Mouse (Mus musculus): Measurements from ENCODE around the gene Brd4. TPM values are rescaled to one million over a fixed set of nuclear protein-coding genes. Genes with fewer than 3 reads are reported as not detected.

Gene Brd4
- polyA plus RNA-seq, 1 experiment from 2014 or later = 82.2 TPM

GRCm38 (mm10) chr17:32179621-32180491, 104.7 kb downstream of the Brd4 start:
- H3K27ac ChIP-seq (ENCODE audit: low read depth, low read length) = peak overlapping the region; percentile 67
- no peak overlapping the region for H3K4me2 ChIP-seq (ENCODE audit: low read depth, low read length)

GRCm38 (mm10) chr17:32176919-32177318, 107.6 kb downstream of the Brd4 start:
- Histone ChIP-seq H3K4me3 (ENCODE audit: low read depth, low read length) (no peak overlapping the region), H3K27me3 (ENCODE audit: control insufficient read depth, insufficient read depth, low read length) (no peaks in the 10 kb centered on the region), H3K9me3 (ENCODE audit: control insufficient read depth, low read length) (no peaks in the 10 kb centered on the region), H3K4me2 (ENCODE audit: low read depth, low read length) (no peak overlapping the region), H3K4me1 (ENCODE audit: control insufficient read depth, insufficient read depth, low read length) (no peaks in the 10 kb centered on the region), H3K27ac (ENCODE audit: low read depth, low read length) (no peak overlapping the region), H3K9ac (replicated peaks; ENCODE audit: low read depth, low read length) (no peak overlapping the region), H3K36me3 (ENCODE audit: control insufficient read depth, insufficient read depth, low read length) (no peaks in the 10 kb centered on the region)
- 94% methylated on average over 4 of the region's 4 CpGs for WGBS
- no peak for ATAC-seq (ENCODE audit: low read depth)

More at GRCm38 (mm10) chr17:32179621-32180491, 104.7 kb downstream of the Brd4 start:
- WGBS = 25% methylated on average over 11 of the region's 11 CpGs
- Histone ChIP-seq H3K9me3 (ENCODE audit: control insufficient read depth, low read length) (no peaks in the 10 kb centered on the region), H3K27me3 (ENCODE audit: control insufficient read depth, insufficient read depth, low read length) (no peaks in the 10 kb centered on the region), H3K4me3 (ENCODE audit: low read depth, low read length) (no peak overlapping the region), H3K9ac (replicated peaks; ENCODE audit: low read depth, low read length) (no peak overlapping the region), H3K36me3 (ENCODE audit: control insufficient read depth, insufficient read depth, low read length) (no peaks in the 10 kb centered on the region), H3K4me1 (ENCODE audit: control insufficient read depth, insufficient read depth, low read length) (no peaks in the 10 kb centered on the region)
- ATAC-seq (ENCODE audit: low read depth) = peak; percentile 68

DNA sequence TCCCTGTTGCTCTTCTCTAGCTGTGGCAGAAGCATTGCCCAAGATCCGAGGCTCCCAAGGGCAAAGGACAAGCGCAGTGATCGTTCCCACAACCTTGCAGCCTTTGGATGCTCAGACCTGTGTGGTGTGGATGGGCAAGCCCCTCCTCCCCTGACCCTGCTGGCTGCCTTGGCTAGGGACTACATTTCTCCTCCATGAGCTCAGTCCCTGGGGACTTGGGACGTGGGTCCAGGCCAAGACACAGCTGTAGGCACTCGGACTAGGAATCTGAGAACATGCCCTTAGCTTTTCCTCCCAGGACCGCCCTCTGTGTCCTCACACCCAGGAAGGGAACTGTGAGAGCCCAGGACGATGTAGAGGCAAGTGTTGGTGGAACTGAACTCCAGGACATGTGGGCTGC, 111.4 kb downstream of the Brd4 start:
- Histone ChIP-seq H3K4me1 (ENCODE audit: control insufficient read depth, insufficient read depth, low read length) (no peaks in the 10 kb centered on the region), H3K4me3 (ENCODE audit: low read depth, low read length) (no peak overlapping the region), H3K4me2 (ENCODE audit: low read depth, low read length) (no peak overlapping the region), H3K9me3 (ENCODE audit: control insufficient read depth, low read length) (no peaks in the 10 kb centered on the region), H3K36me3 (ENCODE audit: control insufficient read depth, insufficient read depth, low read length) (no peaks in the 10 kb centered on the region), H3K27me3 (ENCODE audit: control insufficient read depth, insufficient read depth, low read length) (no peaks in the 10 kb centered on the region), H3K9ac (replicated peaks; ENCODE audit: low read depth, low read length) (no peak overlapping the region), H3K27ac (ENCODE audit: low read depth, low read length) (no peak overlapping the region)
- no peak for ATAC-seq (ENCODE audit: low read depth)
- WGBS = 71% methylated on average over 7 of the region's 7 CpGs

- H3K36me3 ChIP-seq (ENCODE audit: control insufficient read depth, insufficient read depth, low read length) = no peaks in the 10 kb centered on the region
- H3K9me3 ChIP-seq (ENCODE audit: control insufficient read depth, low read length) = no peaks in the 10 kb centered on the region
- no peak overlapping the region for H3K4me3 ChIP-seq (ENCODE audit: low read depth, low read length)
- WGBS = 83% methylated on average over 2 of the region's 2 CpGs
- H3K27me3 ChIP-seq (ENCODE audit: control insufficient read depth, insufficient read depth, low read length) = no peaks in the 10 kb centered on the region
- H3K4me1 ChIP-seq (ENCODE audit: control insufficient read depth, insufficient read depth, low read length) = no peaks in the 10 kb centered on the region
- ATAC-seq (ENCODE audit: low read depth) = no peak
- H3K4me2 ChIP-seq (ENCODE audit: low read depth, low read length) = no peak overlapping the region
- H3K27ac ChIP-seq (ENCODE audit: low read depth, low read length) = no peak overlapping the region
- no peak overlapping the region for H3K9ac ChIP-seq (replicated peaks; ENCODE audit: low read depth, low read length)
Measured at GRCm38 (mm10) chr17:32172485-32172884, 112.0 kb downstream of the Brd4 start.

GRCm38 (mm10) chr17:32169518-32170225, 114.8 kb downstream of the Brd4 start:
- Histone ChIP-seq H3K4me1 (ENCODE audit: control insufficient read depth, insufficient read depth, low read length) (peaks cover 13% of the 10 kb centered on the region; the same call in 1 of the 2 replicates), H3K27me3 (ENCODE audit: control insufficient read depth, insufficient read depth, low read length) (no peaks in the 10 kb centered on the region), H3K9me3 (ENCODE audit: control insufficient read depth, low read length) (no peaks in the 10 kb centered on the region), H3K4me2 (ENCODE audit: low read depth, low read length) (no peak overlapping the region), H3K4me3 (ENCODE audit: low read depth, low read length) (no peak overlapping the region), H3K9ac (replicated peaks; ENCODE audit: low read depth, low read length) (no peak overlapping the region), H3K27ac (ENCODE audit: low read depth, low read length) (no peak overlapping the region), H3K36me3 (ENCODE audit: control insufficient read depth, insufficient read depth, low read length) (no peaks in the 10 kb centered on the region)
- 83% methylated on average over 4 of the region's 4 CpGs for WGBS
- ATAC-seq (ENCODE audit: low read depth) = no peak

DNA sequence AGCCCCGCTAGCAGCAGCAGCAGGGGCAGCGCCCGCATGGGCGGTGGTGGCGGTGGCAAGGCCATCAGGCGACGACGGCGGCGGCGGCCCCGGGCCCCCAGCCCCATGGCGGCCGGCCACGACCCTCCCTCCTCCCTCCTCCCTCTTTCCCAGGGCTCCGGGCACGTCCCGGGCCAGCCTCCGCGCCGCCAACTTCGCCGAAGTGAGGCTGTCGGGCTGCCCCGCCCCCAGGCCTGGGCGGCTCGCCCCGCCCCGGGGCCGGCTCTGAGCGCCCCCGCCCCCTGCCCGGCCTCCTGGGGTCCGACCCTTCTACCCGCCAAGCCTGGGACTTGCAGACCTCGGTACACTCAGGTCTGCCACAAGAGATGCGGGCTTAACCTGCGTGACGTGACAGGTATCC, 117.8 kb downstream of the Brd4 start, which contains the start of gene Notch3:
Gene Notch3, minus strand, starts transcription at position 166 of the 400 bp plus-strand sequence.
- Histone ChIP-seq H3K36me3 (ENCODE audit: control insufficient read depth, insufficient read depth, low read length) (no peaks in the 10 kb centered on the region), H3K4me1 (ENCODE audit: control insufficient read depth, insufficient read depth, low read length) (peaks cover 13% of the 10 kb centered on the region; the same call in 1 of the 2 replicates), H3K4me3 (ENCODE audit: low read depth, low read length) (peak within 1 kb of the TSS; percentile 47), H3K27me3 (ENCODE audit: control insufficient read depth, insufficient read depth, low read length) (no peaks in the 10 kb centered on the region), H3K4me2 (ENCODE audit: low read depth, low read length) (peak within 1 kb of the TSS; percentile 85), H3K9ac (replicated peaks; ENCODE audit: low read depth, low read length) (peak within 1 kb of the TSS; percentile 57), H3K9me3 (ENCODE audit: control insufficient read depth, low read length) (no peaks in the 10 kb centered on the region), H3K27ac (ENCODE audit: low read depth, low read length) (peak within 1 kb of the TSS; percentile 72)
- ATAC-seq (ENCODE audit: low read depth) = peak; percentile 22
- WGBS = 1% methylated on average over 19 of the region's 39 CpGs

DNA sequence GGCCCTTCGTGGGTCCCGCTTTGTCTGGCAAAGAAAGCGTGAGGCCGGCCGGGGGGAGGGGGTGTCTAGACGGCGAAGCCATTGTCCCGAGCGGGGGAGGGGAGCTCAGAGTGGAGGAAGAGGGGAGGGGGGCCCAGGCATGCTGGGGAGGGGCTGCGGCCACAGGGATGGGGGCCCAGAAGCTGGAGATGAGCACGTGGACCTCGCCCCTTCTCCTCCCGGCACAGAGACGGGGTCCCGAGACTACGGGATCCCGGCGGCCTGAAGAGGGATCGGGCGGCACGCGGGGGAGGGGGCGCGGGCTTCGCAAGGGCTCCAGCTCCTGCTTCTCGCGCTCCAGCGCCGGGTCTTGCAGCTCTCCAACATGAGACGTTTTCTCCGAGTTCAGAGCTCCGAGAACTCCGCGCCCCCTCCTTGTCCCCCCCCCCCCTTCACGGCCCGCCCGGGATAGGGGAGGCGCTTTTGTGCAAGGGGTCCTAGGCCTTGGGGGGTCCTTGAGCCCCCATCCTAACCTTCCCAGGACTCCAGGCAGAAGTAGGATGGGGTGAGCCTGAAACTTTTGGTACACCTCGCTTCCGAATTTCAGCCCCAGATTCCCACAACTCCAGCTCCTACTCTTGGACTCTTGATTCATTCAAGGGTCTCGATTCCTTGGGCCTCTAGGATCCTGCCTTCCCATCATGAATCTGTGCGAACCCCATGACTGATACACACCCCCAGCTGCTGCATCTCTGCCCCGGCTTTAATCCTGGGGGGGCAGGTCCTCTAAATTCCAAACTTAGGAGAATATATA, 118.5 kb downstream of the Brd4 start:
- under 1% methylated on average over 32 of the region's 43 CpGs for WGBS
- Histone ChIP-seq H3K4me3 (ENCODE audit: low read depth, low read length) (peak overlapping the region; percentile 47), H3K4me2 (ENCODE audit: low read depth, low read length) (peak overlapping the region; percentile 85), H3K9me3 (ENCODE audit: control insufficient read depth, low read length) (no peaks in the 10 kb centered on the region), H3K9ac (replicated peaks; ENCODE audit: low read depth, low read length) (peak overlapping the region; percentile 57), H3K27me3 (ENCODE audit: control insufficient read depth, insufficient read depth, low read length) (no peaks in the 10 kb centered on the region), H3K27ac (ENCODE audit: low read depth, low read length) (peak overlapping the region; percentile 72), H3K36me3 (ENCODE audit: control insufficient read depth, insufficient read depth, low read length) (no peaks in the 10 kb centered on the region), H3K4me1 (ENCODE audit: control insufficient read depth, insufficient read depth, low read length) (peaks cover 13% of the 10 kb centered on the region; the same call in 1 of the 2 replicates)
- peak; percentile 63 for ATAC-seq (ENCODE audit: low read depth)

DNA sequence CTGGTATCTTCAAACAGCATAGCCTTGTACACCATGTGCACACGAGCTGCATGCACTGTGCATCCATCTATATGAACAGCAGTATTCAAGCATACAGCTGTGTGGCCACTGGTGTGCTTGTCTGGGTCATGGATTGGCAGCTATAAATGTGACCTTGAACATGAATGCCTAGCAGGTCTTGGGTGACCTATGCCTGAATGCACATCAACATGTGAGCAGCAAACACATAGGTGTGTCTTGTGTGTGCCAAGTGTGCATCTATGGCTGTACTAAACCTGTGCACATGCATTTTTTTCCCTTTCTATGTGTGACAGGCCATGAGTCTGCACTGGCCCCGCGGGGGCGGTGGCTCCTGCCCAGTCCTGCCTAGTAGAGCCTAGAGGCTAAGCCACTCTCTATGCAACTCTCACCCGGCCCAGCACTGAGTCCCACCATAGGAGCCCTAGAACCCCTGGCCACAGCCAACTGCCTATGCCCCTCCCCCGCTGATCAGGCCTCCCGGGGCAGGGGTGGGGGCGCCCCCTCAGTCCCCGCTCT, 119.2 kb downstream of the Brd4 start:
- 2% methylated on average over 9 of the region's 9 CpGs for WGBS
- ATAC-seq (ENCODE audit: low read depth) = peak; percentile 72
- peaks cover 13% of the 10 kb centered on the region; the same call in 1 of the 2 replicates for H3K4me1 ChIP-seq (ENCODE audit: control insufficient read depth, insufficient read depth, low read length)

More for the DNA sequence above, 119.2 kb downstream of the Brd4 start:
- Histone ChIP-seq H3K27ac (ENCODE audit: low read depth, low read length) (peak overlapping the region; percentile 72), H3K4me2 (ENCODE audit: low read depth, low read length) (peak overlapping the region; percentile 85), H3K9me3 (ENCODE audit: control insufficient read depth, low read length) (no peaks in the 10 kb centered on the region), H3K36me3 (ENCODE audit: control insufficient read depth, insufficient read depth, low read length) (no peaks in the 10 kb centered on the region), H3K9ac (replicated peaks; ENCODE audit: low read depth, low read length) (peak overlapping the region; percentile 57), H3K4me3 (ENCODE audit: low read depth, low read length) (peak overlapping the region; percentile 47), H3K27me3 (ENCODE audit: control insufficient read depth, insufficient read depth, low read length) (no peaks in the 10 kb centered on the region)
